ENCODE assay signal across 27 mouse cellular contexts in the genomic region with DNA sequence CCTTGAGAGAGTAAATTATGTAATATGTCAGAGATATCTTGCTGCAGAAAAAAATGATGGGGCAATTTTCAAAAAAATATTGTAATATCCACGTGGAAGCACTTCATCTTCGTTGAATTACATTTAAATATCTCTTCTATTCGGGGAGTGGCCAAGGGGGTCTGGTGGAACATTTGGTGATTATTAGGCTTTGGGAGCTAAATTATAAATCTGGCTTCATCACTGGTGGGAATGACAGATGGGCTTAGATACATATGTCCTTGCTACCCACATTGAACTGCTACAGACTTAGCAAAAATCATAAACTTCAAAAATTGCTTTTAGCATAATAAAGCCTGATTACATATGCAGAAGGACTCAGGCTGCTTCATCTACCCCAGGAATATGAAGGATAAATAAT.
"Had no signal": no experiment of that assay in that cellular context is flagged by ENCODE, and none has a peak within 500 bp of the region (broad histone marks: within the 10 kb centered on the region; RNA-seq: fewer than 3 reads in every experiment).

No protein-coding gene starts in this region.

- H3K27ac ChIP-seq: limb, embryonic 10.5 days; limb, embryonic 12.5 days; limb, embryonic 13.5 days; limb, embryonic 15.5 days; liver, embryonic 12.5 days; liver, embryonic 13.5 days; liver, embryonic 14.5 days; liver, embryonic 15.5 days; lung, embryonic 15.5 days; macrophage; midbrain, embryonic 10.5 days; midbrain, embryonic 12.5 days; midbrain, embryonic 13.5 days; midbrain, embryonic 15.5 days; neural tube, embryonic 12.5 days had no signal

- DNase-seq: left cerebral cortex, postnatal 4 days; liver; liver, embryonic 13.5 days; liver, postnatal 0 days; lung, adult 18-20 months; lung, adult 2 months; lung, embryonic 14.5 days; lung, postnatal 10 days; lung, postnatal 14 days; lung, postnatal 36 days; lung, postnatal 4 days had no signal

- H3K4me3 ChIP-seq: limb, embryonic 10.5 days; limb, embryonic 12.5 days; limb, embryonic 13.5 days; limb, embryonic 15.5 days; liver, embryonic 12.5 days; liver, embryonic 13.5 days; liver, embryonic 15.5 days; lung, embryonic 15.5 days; megakaryocyte, embryonic 14.5 days; midbrain, embryonic 10.5 days; midbrain, embryonic 12.5 days; midbrain, embryonic 13.5 days; midbrain, embryonic 15.5 days; myocyte; neural tube, embryonic 12.5 days had no signal
